8 mouse cellular contexts compared by ENCODE assay signal in the genomic region with DNA sequence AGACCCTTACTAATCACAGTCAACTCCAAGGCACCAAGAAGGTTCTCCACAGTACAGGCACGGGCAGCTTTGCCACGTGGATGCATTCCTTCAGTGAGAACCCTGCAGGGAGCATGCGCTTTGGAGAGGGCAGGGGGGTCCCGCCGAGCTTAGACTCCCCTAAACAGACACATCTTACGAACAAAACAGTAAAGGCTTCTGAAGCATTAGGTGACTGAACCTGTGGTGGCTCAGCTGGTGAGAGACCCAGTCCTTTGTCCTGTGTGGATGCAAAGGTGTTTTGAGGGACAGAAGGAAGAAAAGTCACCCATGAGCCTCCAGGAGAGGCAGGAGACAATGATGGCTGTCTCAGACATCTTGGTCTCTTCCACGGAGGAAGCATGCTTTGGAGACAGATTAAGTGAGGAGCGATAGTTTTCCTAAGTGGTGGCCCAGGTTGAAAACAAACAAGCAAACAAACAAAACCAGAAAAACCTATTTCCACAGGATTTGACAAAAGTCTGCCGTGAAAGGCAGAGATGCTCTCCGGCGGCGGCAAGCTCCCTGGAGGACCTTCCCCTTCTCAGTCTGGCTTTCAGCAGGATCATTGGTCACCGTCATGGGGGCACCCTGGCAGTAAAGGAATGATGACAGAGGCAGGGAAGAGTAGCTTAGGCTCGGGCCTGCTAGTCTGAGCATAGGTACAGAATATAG.
DNase-seq lines count a peak whose midpoint lies in the region; ATAC-seq and TF ChIP-seq lines count a peak whose summit lies in the region.

No protein-coding gene starts in this region.

- no peak overlapping the region for H3K4me3 ChIP-seq in lung, embryonic 15.5 days
- H3K4me3 ChIP-seq in limb, embryonic 13.5 days, result 0 out of 2 replicates have a peak overlapping the region, but pooled peaks have one; percentile 7
- no peak overlapping the region for H3K4me3 ChIP-seq in stomach, postnatal 0 days (ENCODE audit: low read depth, low read length)

- WGBS in lung, embryonic 15.5 days, result 16% methylated on average over 14 of the region's 14 CpGs
- WGBS in limb, embryonic 13.5 days, result 9% methylated on average over 14 of the region's 14 CpGs
- WGBS in stomach, postnatal 0 days, result 36% methylated on average over 14 of the region's 14 CpGs

- peak; percentile 37; the same call in 1 of the 2 replicates for ATAC-seq in lung, embryonic 15.5 days (ENCODE audit: borderline replicate concordance, extremely low read depth, low FRiP score, low TSS enrichment)
- ATAC-seq in limb, embryonic 13.5 days (ENCODE audit: low FRiP score, low read depth), result no peak
- ATAC-seq in stomach, postnatal 0 days (ENCODE audit: low FRiP score, low TSS enrichment), result no peak
- no peak for ATAC-seq in erythroblast, adult 5-6 weeks (replicated peaks; ENCODE audit: low FRiP score, poor library complexity, severe bottlenecking)

- peak overlapping the region; percentile 32; the same call in 1 of the 2 replicates for H3K4me2 ChIP-seq in lung, embryonic 15.5 days
- H3K4me2 ChIP-seq in limb, embryonic 13.5 days (replicated peaks), result peak overlapping the region; percentile 38
- no peak overlapping the region for H3K4me2 ChIP-seq in stomach, postnatal 0 days (replicated peaks; ENCODE audit: low read depth)

- H3K9me3 ChIP-seq in lung, embryonic 15.5 days, result no peaks in the 10 kb centered on the region
- H3K9me3 ChIP-seq in limb, embryonic 13.5 days, result no peaks in the 10 kb centered on the region
- no peaks in the 10 kb centered on the region for H3K9me3 ChIP-seq in stomach, postnatal 0 days (ENCODE audit: control insufficient read depth, low read length)

- H3K27ac ChIP-seq in lung, embryonic 15.5 days, result peak overlapping the region; percentile 85
- H3K27ac ChIP-seq in limb, embryonic 13.5 days, result peak overlapping the region; percentile 74
- peak overlapping the region; percentile 74; the same call in 1 of the 2 replicates for H3K27ac ChIP-seq in stomach, postnatal 0 days (replicated peaks)

- H3K4me1 ChIP-seq in lung, embryonic 15.5 days, result peaks cover 50% of the 10 kb centered on the region
- peaks cover 59% of the 10 kb centered on the region for H3K4me1 ChIP-seq in limb, embryonic 13.5 days
- peaks cover 22% of the 10 kb centered on the region for H3K4me1 ChIP-seq in stomach, postnatal 0 days (replicated peaks; ENCODE audit: control insufficient read depth, insufficient read depth)

- no peak for TF ChIP-seq CTCF in stomach, postnatal 0 days (IDR thresholded peaks at IDR 0.05; ENCODE audit: low read depth)

- TF ChIP-seq EP300 in stomach, postnatal 0 days (optimal IDR thresholded peaks at IDR 0.05), result no peak

- no peak overlapping the region for H3K9ac ChIP-seq in lung, embryonic 15.5 days
- H3K9ac ChIP-seq in limb, embryonic 13.5 days, result 0 out of 2 replicates have a peak overlapping the region, but pooled peaks have one; percentile 31
- no peak overlapping the region for H3K9ac ChIP-seq in stomach, postnatal 0 days (ENCODE audit: low read length)

- H3K27me3 ChIP-seq in lung, embryonic 15.5 days, result no peaks in the 10 kb centered on the region
- H3K27me3 ChIP-seq in limb, embryonic 13.5 days, result no peaks in the 10 kb centered on the region
- no peaks in the 10 kb centered on the region for H3K27me3 ChIP-seq in stomach, postnatal 0 days (ENCODE audit: control insufficient read depth, insufficient read depth, low read length)

- H3K36me3 ChIP-seq in lung, embryonic 15.5 days, result no peaks in the 10 kb centered on the region
- H3K36me3 ChIP-seq in limb, embryonic 13.5 days, result no peaks in the 10 kb centered on the region
- no peaks in the 10 kb centered on the region for H3K36me3 ChIP-seq in stomach, postnatal 0 days (ENCODE audit: control insufficient read depth, insufficient read depth, low read length)

- DNase-seq in embryo, embryonic 10 days (ENCODE audit: low spot score), result peak; percentile 37
- DNase-seq in embryo, embryonic 9.5 days (ENCODE audit: extremely low spot score), result no peak
- DNase-seq in lung, postnatal 10 days, result no peak
- DNase-seq in stomach, postnatal 0 days (ENCODE audit: low spot score), result no peak
- DNase-seq in gastrocnemius, adult 18-20 months (ENCODE audit: low spot score), result no peak
